Mouse (Mus musculus) bone marrow macrophage, adult 2 months (primary cell): ENCODE measurements around the gene Dusp16. TPM values are rescaled to one million over a fixed set of nuclear protein-coding genes. Genes with fewer than 3 reads are reported as not detected.

Source experiments
- H3K27ac ChIP-seq: 2 replicates; pipeline ENCODE4 v1.5.1; 2012; ENCODE audit warnings: low read depth, low read length; ENCODE audit not compliant: insufficient read depth
- H3K4me1 ChIP-seq: 2 replicates; pipeline ENCODE4 v1.6.1; 2012; ENCODE audit warnings: low read length; ENCODE audit not compliant: control insufficient read depth, insufficient read depth
- H3K4me3 ChIP-seq: 2 replicates; pipeline ENCODE4 v1.5.1; 2012; ENCODE audit warnings: mild to moderate bottlenecking, low read length, moderate library complexity; ENCODE audit not compliant: insufficient read depth
- CTCF ChIP-seq: IDR thresholded peaks from 2 replicates; pipeline ENCODE4 v1.5.1; 2012; ENCODE audit warnings: low read depth, mild to moderate bottlenecking, low read length, moderate library complexity
- POLR2A ChIP-seq: IDR thresholded peaks from 2 replicates; pipeline ENCODE4 v1.6.1; 2012; ENCODE audit warnings: mild to moderate bottlenecking, low read depth, low read length, borderline replicate concordance
- polyA plus RNA-seq: library from polyadenylated mRNA; stranded (reverse); fragments of >200 nt; gene quantifications from 2 replicates; pipeline ENCODE4 v1.2.4, GENCODE M21; 2012; ENCODE audit not compliant: missing spikeins, insufficient read depth, insufficient read length

Gene Dusp16
- polyA plus RNA-seq, 1 experiment = 6.9 TPM

GRCm38 (mm10) chr6:134793046-134793806, 801 bp upstream of the Dusp16 start:
- no peak for TF ChIP-seq CTCF
- no peak for TF ChIP-seq POLR2A
- H3K27ac ChIP-seq = no peak overlapping the region
- peak overlapping the region; percentile 86 for H3K4me3 ChIP-seq
- H3K4me1 ChIP-seq = peaks cover 15% of the 10 kb centered on the region

DNA sequence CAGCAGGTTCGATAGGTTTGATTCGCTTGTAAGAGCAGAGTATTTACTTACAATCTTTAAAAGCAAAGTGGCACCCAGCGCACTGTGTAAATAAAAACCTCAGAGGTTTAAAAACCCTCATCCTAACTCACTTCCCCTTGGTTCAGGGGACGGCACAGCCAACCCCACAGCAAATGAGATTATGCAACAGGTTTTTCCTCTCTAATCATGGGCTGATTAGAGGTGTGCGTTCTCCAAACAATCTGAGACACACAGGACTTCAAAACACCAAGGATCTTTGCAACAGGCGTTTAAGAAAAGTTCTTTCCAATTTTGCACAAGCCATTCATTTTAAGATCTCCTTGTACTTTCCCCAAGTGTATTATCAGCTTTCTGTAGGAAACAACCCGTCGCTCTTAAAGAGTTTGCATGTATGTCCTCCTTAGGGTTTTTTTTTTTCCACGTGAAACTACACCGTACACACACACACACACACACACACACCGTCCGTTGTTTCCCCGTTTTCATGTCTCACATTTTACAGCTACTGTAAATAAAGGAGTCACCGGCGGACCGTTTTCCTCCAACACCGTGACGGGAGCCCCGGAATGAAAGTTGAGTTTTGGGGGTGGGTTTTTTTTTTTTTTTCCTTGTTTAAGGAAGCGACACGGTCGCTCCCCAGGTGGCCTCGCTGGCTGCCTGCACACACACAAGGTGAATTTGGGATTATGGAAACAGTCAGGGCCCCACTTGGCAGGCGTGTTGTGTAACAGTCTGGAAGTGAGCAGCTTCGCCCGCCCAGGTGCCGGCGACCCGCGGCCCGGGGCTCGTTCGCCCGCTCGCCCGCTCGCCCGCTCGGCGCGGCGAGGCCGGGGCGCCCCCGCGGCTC, 940 bp downstream of the Dusp16 start:
- H3K27ac ChIP-seq = peak overlapping the region; percentile 54
- H3K4me3 ChIP-seq = peak overlapping the region; percentile 96
- H3K4me1 ChIP-seq = peaks cover 16% of the 10 kb centered on the region
- TF ChIP-seq CTCF (no peak), POLR2A (no peak)

GRCm38 (mm10) chr6:134789100-134789499, 3.3 kb downstream of the Dusp16 start:
- TF ChIP-seq POLR2A (no peak), CTCF (no peak)
- H3K4me1 ChIP-seq = peaks cover 13% of the 10 kb centered on the region
- H3K4me3 ChIP-seq = no peak overlapping the region
- no peak overlapping the region for H3K27ac ChIP-seq

DNA sequence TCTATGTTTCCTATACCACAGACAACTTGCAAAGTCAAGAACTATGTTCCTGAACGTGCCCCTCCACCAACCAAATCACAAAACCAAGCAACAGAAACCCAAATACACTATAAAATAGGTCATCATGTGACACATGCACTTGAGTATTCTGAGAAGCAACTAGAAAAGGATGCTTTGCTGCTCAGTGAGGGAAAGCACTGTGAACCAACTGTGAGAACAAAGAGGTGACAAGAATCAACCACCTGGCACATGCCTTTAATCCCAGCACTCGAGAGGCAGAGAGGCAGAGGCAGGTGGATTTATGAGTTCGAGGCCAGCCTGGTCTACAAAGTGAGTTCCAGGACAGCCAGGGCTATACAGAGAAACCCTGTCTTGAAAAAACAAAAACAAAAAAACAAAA, 6.0 kb downstream of the Dusp16 start:
- TF ChIP-seq POLR2A = no peak
- TF ChIP-seq CTCF = no peak
- Histone ChIP-seq H3K4me1 (peaks cover 11% of the 10 kb centered on the region), H3K27ac (no peak overlapping the region), H3K4me3 (no peak overlapping the region)

GRCm38 (mm10) chr6:134782900-134783299, 9.5 kb downstream of the Dusp16 start:
- H3K4me3 ChIP-seq = no peak overlapping the region
- no peak overlapping the region for H3K27ac ChIP-seq
- H3K4me1 ChIP-seq = 0 out of 2 replicates have a peak, but pooled peaks cover 2% of the 10 kb centered on the region
- TF ChIP-seq CTCF (no peak), POLR2A (no peak)

DNA sequence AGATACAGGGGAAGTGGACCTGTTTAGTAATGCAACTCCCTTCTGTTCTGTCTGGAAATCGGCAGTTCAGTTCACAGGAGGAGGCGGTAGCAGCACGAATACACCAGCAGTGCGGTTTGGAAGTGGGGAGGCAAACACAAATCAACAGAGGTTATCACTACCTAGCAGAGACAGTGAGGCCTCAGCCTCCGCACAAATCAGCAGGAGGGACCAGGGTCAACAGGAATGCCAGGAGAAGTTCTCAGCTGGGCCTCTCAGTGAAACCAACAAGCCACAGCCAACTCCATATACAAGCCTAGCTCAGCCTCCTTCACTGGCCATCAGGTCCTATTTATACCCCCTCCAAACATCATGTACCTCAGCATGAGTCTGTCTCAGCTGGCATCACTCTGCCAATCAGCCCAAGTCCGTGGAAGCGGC, 10.9 kb downstream of the Dusp16 start:
- H3K4me3 ChIP-seq = no peak overlapping the region
- no peak overlapping the region for H3K27ac ChIP-seq
- TF ChIP-seq CTCF (no peak), POLR2A (no peak)
- H3K4me1 ChIP-seq = no peaks in the 10 kb centered on the region

- H3K4me3 ChIP-seq = no peak overlapping the region
- TF ChIP-seq CTCF (no peak), POLR2A (no peak)
- no peak overlapping the region for H3K27ac ChIP-seq
- peaks cover 5% of the 10 kb centered on the region for H3K4me1 ChIP-seq
These were observed 12.4 kb downstream of the Dusp16 start for GRCm38 (mm10) chr6:134780024-134780423.

DNA sequence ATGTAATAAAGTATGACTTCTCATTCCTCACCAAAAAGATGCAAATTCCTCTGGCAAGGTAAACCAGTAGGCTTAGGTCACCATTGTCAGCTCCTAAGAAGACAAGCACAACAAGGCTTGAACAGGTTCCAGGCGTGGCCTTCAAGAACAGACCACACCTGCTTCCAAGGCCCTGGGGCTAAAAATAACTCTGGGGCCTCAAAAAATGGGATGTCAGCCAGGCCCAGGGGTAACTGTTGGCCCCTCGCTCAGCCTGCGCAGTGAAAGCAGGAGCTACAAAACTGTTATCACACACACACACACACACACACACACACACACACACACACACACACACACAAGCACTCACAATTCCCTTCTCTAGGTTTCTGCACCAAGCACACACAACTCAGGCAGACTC, 18.5 kb downstream of the Dusp16 start:
- Histone ChIP-seq H3K27ac (no peak overlapping the region), H3K4me3 (no peak overlapping the region), H3K4me1 (peaks cover 20% of the 10 kb centered on the region)
- TF ChIP-seq CTCF = no peak
- TF ChIP-seq POLR2A = no peak

DNA sequence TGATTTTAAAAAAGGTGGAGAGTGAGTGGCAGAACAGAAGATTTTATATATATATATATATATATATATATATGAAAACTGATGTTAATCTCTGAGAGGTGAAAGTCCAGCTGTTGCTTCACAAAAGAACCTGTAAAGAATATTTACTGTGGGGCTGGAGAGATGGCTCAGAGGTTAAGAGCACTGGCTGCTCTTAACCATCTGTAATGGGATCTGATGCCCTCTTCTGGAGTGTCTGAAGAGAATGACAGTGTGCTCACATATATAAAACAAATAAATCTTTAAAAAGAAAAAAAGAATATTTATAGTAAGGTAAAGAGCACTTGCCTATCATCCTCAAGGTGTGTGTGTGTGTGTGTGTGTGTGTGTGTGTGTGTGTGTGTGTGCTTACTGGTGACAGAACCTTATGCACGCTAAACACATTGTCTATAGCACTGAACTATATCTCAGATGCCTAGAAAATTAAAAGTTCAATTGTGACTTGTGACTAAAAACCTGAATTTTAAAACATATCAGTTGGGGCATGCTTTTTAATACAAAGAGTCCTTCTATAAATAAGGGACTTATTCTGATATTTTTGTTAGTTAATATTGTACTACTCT, 19.0 kb downstream of the Dusp16 start:
- Histone ChIP-seq H3K4me3 (no peak overlapping the region), H3K27ac (no peak overlapping the region), H3K4me1 (peaks cover 20% of the 10 kb centered on the region)
- TF ChIP-seq CTCF (no peak), POLR2A (no peak)
